Mouse (Mus musculus): ENCODE results near the gene Cox8b.
"Not testable (repeated sequence)": the region's sequence is repeated elsewhere in the genome, so short reads cannot be mapped to it uniquely, and the experiment has no call there.

Gene Cox8b

GRCm38 (mm10) chr7:140914031-140914690 is 13.9 kb upstream of the Cox8b start:
- no peak for DNase-seq (ENCODE audit: extremely low spot score)

GRCm38 (mm10) chr7:140912846-140913482 is 12.7 kb upstream of the Cox8b start:
- DNase-seq (ENCODE audit: extremely low spot score): no peak

- no peak for DNase-seq (ENCODE audit: extremely low spot score)
These were observed 12.0 kb upstream of the Cox8b start for GRCm38 (mm10) chr7:140912293-140912692.

- peak; percentile 85 for DNase-seq (ENCODE audit: extremely low spot score)
These were observed 8.4 kb upstream of the Cox8b start for GRCm38 (mm10) chr7:140908634-140909107.

- DNase-seq (ENCODE audit: extremely low spot score): no peak
These were observed 7.9 kb upstream of the Cox8b start for GRCm38 (mm10) chr7:140908181-140908580.

GRCm38 (mm10) chr7:140907697-140908096 is 7.5 kb upstream of the Cox8b start:
- no peak for DNase-seq (ENCODE audit: extremely low spot score)

GRCm38 (mm10) chr7:140907131-140907530 is 6.9 kb upstream of the Cox8b start:
- no peak for DNase-seq (ENCODE audit: extremely low spot score)

GRCm38 (mm10) chr7:140905642-140906081 is 5.4 kb upstream of the Cox8b start:
- no peak for DNase-seq (ENCODE audit: extremely low spot score)

GRCm38 (mm10) chr7:140903212-140903611 is 3.0 kb upstream of the Cox8b start:
- DNase-seq (ENCODE audit: extremely low spot score): peak; percentile 85

- DNase-seq (ENCODE audit: extremely low spot score): no peak
These were observed 2.0 kb upstream of the Cox8b start for GRCm38 (mm10) chr7:140902036-140902875.

- DNase-seq (ENCODE audit: extremely low spot score): no peak
These were observed 1.1 kb downstream of the Cox8b start for GRCm38 (mm10) chr7:140899121-140899520.

- DNase-seq (ENCODE audit: extremely low spot score): no peak
These were observed 2.4 kb downstream of the Cox8b start for GRCm38 (mm10) chr7:140897863-140898262.

GRCm38 (mm10) chr7:140894611-140895010 is 5.6 kb downstream of the Cox8b start:
- no peak for DNase-seq (ENCODE audit: extremely low spot score)

- DNase-seq (ENCODE audit: extremely low spot score): no peak
These were observed 6.2 kb downstream of the Cox8b start for GRCm38 (mm10) chr7:140894031-140894430.

GRCm38 (mm10) chr7:140890636-140891035 is 9.6 kb downstream of the Cox8b start:
- not testable (repeated sequence) for DNase-seq (ENCODE audit: extremely low spot score)

GRCm38 (mm10) chr7:140882469-140882803 is 17.8 kb downstream of the Cox8b start:
- no peak for DNase-seq (ENCODE audit: extremely low spot score)

- DNase-seq (ENCODE audit: extremely low spot score): peak; percentile 91
These were observed 18.4 kb downstream of the Cox8b start, which contains the start of the genes Psmd13 and Sirt3 for GRCm38 (mm10) chr7:140881696-140882468. Psmd13 (plus strand) TSS chr7:140881968. Sirt3 (minus strand) TSS chr7:140882309.

- DNase-seq (ENCODE audit: extremely low spot score): no peak
These were observed 19.3 kb downstream of the Cox8b start for GRCm38 (mm10) chr7:140880865-140881515.

- DNase-seq (ENCODE audit: extremely low spot score): no peak
These were observed 19.8 kb downstream of the Cox8b start for GRCm38 (mm10) chr7:140880419-140880818.

- no peak for DNase-seq (ENCODE audit: extremely low spot score)
These were observed 20.9 kb downstream of the Cox8b start for GRCm38 (mm10) chr7:140879355-140879754.

- no peak for DNase-seq (ENCODE audit: extremely low spot score)
These were observed 22.9 kb downstream of the Cox8b start for GRCm38 (mm10) chr7:140877364-140877763.

All from embryo, embryonic 9.5 days (tissue).